Mouse (Mus musculus): ENCODE data around the gene Pde5a. TPM values are rescaled to one million over a fixed set of nuclear protein-coding genes. Genes with fewer than 3 reads are reported as not detected.

Pde5a gene
- polyA plus RNA-seq, 1 experiment: 10.1 TPM

DNA sequence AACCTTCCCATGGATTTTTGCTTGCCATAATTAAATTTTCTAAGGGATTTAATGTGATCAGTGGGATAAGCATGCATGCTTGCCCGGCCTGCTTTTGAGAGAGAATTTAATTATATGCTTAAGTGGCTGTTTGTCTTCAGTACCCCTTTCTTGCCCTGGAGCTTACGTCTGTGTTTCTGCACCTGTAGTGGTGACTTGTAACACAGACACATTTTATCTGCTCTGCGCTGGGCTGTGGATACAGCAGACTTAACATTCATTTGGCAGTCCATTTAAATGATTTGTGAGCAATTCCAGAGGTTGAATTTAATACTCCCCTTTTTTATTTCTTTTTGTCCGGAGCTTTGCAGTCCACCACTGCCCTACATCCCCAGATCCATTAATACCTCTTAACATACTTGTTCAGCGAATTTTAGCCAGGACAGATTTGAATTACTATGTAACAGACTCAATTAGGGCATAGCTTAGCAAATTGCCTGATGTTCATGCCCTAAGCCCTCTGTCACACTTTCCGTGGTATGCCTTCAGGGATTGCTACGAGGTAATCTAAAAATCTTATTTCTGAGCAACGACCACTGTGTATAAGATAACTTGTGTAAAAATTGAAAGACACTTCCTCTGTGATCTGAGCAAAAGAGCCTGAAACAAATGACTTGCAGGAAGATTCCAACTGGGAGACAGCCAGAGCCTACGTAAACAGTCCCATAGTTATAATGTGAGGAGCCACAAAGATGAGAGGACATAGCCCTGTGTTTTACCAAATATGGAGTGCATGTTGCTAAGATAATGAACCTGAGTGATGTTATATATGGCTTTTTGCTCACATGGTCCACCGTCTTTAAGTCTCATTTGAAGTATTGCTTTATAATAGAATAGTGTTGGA lies 72.0 kb downstream of the Pde5a start:
- Histone ChIP-seq H3K27me3 (replicated peaks) (no peaks in the 10 kb centered on the region), H3K4me3 (replicated peaks) (no peak overlapping the region), H3K36me3 (replicated peaks; ENCODE audit: low read length) (peaks cover 92% of the 10 kb centered on the region), H3K4me1 (peaks cover 33% of the 10 kb centered on the region), H3K9me3 (no peaks in the 10 kb centered on the region)
- no peak for TF ChIP-seq FLI1 (IDR thresholded peaks at IDR 0.05; ENCODE audit: low read length)
- TF ChIP-seq GATA1 (IDR thresholded peaks at IDR 0.05; ENCODE audit: borderline replicate concordance, low read length): no peak

DNA sequence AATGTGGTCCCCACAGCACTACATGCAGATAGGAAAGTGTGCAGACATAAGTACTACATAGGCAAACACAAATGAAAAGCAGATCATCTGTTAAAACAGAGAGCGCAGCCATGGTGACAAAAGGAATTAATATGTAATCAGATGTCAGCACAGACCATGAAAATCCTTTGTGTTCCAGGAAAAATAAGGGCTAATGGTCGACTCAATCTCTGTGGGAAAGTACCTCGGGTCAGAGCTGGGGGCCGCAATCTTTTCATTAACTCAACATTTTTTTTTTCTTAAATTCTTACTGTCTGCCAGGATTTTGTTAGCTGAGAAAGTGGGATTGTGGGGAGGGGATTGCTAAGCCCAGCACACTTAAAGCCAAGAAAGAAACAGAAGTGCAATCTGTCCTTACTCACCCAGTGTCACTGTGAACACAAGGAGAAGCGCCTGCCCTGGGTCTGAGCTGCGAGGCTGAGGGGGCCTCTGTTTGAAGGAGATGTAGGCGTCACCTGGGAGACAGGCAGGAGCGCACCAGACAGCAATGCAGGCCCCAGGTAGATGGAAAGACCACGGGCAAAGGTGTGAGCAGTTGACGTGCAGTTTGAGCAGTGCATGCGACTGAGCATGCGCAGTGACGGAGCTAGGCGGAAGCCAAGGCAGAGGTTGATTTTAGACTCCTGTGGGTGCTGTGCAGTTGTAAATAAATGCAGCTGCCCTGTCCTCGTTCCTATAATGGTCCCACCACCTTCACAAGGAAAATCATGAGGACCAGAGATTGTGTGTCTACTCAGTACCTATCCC lies 72.9 kb downstream of the Pde5a start:
- no peaks in the 10 kb centered on the region for H3K9me3 ChIP-seq
- no peak for TF ChIP-seq FLI1 (IDR thresholded peaks at IDR 0.05; ENCODE audit: low read length)

DNA sequence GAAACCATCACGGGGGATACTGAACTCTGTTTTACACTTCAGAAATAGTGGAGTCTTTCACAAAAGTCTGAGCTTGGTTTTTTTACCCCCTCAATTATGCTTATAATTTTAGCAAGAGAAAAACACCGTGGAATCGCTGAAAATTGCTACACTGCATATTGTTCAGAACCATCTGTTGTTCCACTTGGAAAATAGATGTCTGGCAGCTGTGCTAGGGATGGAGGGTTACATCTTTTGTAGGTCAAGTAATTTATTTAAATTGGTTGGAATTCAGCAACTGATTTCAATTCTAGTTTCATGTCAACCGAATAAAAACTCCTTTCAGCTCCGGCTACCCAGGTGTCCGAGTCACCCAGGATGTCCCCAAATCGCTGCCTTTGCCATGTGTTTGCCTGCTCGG lies 78.6 kb downstream of the Pde5a start:
- TF ChIP-seq GATA1 (IDR thresholded peaks at IDR 0.05; ENCODE audit: borderline replicate concordance, low read length) (no peak), FLI1 (IDR thresholded peaks at IDR 0.05; ENCODE audit: low read length) (no peak)

More for the DNA sequence above, 72.9 kb downstream of the Pde5a start:
- no peak overlapping the region for H3K4me3 ChIP-seq (replicated peaks)
- H3K36me3 ChIP-seq (replicated peaks; ENCODE audit: low read length): peaks cover 92% of the 10 kb centered on the region
- no peaks in the 10 kb centered on the region for H3K27me3 ChIP-seq (replicated peaks)
- H3K4me1 ChIP-seq: peaks cover 28% of the 10 kb centered on the region

DNA sequence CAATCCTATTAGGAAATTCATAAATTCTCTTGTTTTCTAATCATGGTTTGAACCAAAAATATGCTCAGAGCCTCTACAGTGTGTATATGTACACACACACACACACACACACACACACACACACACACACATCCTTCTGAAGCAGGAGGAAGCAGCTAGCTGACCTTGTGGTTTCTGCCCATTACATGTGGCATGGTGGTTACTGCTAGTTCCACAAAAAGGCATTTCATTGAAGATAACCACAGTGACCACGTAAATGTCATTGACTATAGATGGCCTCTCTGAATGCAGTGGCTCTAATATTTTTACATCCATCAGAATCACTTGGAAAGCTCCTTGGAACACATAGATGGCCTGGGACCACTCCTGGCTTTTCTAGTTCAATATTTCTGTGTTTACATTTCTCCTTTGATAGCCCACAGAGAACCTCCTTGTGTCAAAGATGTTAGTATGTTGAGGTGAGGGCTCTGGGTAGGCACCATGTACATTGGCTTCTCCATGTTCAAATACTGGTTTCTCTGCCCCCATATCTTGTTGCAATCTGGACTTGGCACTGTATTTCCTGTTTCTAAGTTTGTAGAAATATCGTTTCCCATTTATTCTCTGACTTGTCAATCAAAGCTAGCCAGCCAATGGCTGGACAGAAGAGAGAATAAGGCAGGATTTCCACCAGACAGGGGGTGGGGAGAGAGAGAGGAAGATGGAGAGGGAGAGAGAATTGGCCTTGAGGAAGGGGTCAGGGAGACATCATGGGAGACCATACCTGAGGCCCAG lies 81.5 kb downstream of the Pde5a start:
- no peak overlapping the region for H3K4me3 ChIP-seq (replicated peaks)
- H3K27me3 ChIP-seq (replicated peaks): no peaks in the 10 kb centered on the region
- peaks cover 93% of the 10 kb centered on the region for H3K36me3 ChIP-seq (replicated peaks; ENCODE audit: low read length)
- TF ChIP-seq GATA1 (IDR thresholded peaks at IDR 0.05; ENCODE audit: borderline replicate concordance, low read length) (no peak), FLI1 (IDR thresholded peaks at IDR 0.05; ENCODE audit: low read length) (no peak)
- H3K4me1 ChIP-seq: peaks cover 36% of the 10 kb centered on the region
- no peaks in the 10 kb centered on the region for H3K9me3 ChIP-seq

More for the DNA sequence above, 78.6 kb downstream of the Pde5a start:
- peaks cover 88% of the 10 kb centered on the region for H3K36me3 ChIP-seq (replicated peaks; ENCODE audit: low read length)
- no peak overlapping the region for H3K4me3 ChIP-seq (replicated peaks)
- peaks cover 29% of the 10 kb centered on the region for H3K4me1 ChIP-seq
- H3K27me3 ChIP-seq (replicated peaks): no peaks in the 10 kb centered on the region
- H3K9me3 ChIP-seq: no peaks in the 10 kb centered on the region

DNA sequence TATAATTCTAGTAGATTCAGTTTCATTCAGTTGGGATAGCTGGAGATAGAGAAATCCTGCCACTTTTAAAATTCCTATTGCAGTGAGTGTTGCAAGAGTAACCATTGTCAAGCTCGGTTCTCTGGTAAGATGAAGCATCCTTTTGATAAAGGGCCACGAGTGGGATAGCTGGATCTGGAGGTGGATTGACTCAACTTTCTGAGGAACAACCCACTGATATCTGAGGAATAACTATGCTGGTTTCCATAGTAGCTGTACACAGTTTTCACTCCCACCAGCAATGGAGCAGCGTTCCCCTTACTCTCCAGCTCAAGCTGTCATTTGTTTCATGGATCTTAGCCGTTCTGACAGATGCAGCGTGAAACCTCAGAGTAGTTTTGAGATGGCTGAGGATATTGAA lies 82.2 kb downstream of the Pde5a start:
- no peaks in the 10 kb centered on the region for H3K27me3 ChIP-seq (replicated peaks)
- TF ChIP-seq GATA1 (IDR thresholded peaks at IDR 0.05; ENCODE audit: borderline replicate concordance, low read length) (no peak), FLI1 (IDR thresholded peaks at IDR 0.05; ENCODE audit: low read length) (no peak)
- H3K4me1 ChIP-seq: peaks cover 34% of the 10 kb centered on the region
- H3K9me3 ChIP-seq: no peaks in the 10 kb centered on the region
- H3K36me3 ChIP-seq (replicated peaks; ENCODE audit: low read length): peaks cover 95% of the 10 kb centered on the region
- no peak overlapping the region for H3K4me3 ChIP-seq (replicated peaks)

DNA sequence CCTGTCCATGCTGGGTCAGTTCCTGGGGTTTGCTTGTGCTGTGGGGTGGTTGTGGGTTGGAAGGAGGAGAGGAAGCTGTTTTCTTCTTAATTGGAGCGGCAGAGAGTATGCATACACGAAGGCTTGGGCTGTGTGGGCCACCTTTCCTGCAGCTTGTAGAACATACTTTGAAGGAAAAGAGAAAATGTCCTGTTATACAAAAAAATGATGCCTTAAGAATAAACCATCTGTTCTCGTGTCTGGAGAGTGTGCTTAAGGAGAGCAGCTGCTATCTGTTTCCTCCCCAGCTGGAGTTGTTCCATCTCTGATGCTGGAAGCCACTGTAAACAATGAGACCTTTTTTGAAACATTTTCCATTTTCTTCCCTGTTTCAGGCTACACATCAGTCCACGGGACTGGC lies 85.8 kb downstream of the Pde5a start:
- TF ChIP-seq FLI1 (IDR thresholded peaks at IDR 0.05; ENCODE audit: low read length) (no peak), GATA1 (IDR thresholded peaks at IDR 0.05; ENCODE audit: borderline replicate concordance, low read length) (no peak)
- no peak overlapping the region for H3K4me3 ChIP-seq (replicated peaks)

DNA sequence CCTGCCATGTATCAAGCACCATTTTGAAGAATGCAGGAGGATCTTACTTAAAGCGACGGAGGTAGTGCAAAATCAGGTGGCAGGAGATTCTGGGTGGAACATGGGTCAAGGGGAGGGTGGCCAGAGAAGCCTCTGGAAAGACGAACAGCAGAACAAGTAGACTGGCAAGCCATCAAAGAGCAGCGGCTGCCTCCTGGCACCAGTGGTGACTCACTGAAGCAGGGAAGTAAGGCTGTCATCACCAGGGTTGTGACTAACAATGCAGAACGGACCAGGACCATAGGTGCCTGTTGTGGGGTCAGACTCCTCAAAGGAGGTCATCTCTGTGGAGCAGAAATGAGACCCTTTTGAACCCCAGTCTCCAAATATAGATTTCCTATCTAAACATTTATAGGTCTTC lies 89.5 kb downstream of the Pde5a start:
- Histone ChIP-seq H3K4me1 (peaks cover 7% of the 10 kb centered on the region; the same call in 1 of the 2 replicates), H3K9me3 (no peaks in the 10 kb centered on the region), H3K27me3 (replicated peaks) (no peaks in the 10 kb centered on the region), H3K4me3 (replicated peaks) (no peak overlapping the region), H3K36me3 (replicated peaks; ENCODE audit: low read length) (peaks cover 97% of the 10 kb centered on the region)
- TF ChIP-seq GATA1 (IDR thresholded peaks at IDR 0.05; ENCODE audit: borderline replicate concordance, low read length): no peak
- no peak for TF ChIP-seq FLI1 (IDR thresholded peaks at IDR 0.05; ENCODE audit: low read length)

More for the DNA sequence above, 85.8 kb downstream of the Pde5a start:
- H3K36me3 ChIP-seq (replicated peaks; ENCODE audit: low read length): peaks cover 94% of the 10 kb centered on the region
- H3K4me1 ChIP-seq: peaks cover 22% of the 10 kb centered on the region
- H3K9me3 ChIP-seq: no peaks in the 10 kb centered on the region
- H3K27me3 ChIP-seq (replicated peaks): no peaks in the 10 kb centered on the region

DNA sequence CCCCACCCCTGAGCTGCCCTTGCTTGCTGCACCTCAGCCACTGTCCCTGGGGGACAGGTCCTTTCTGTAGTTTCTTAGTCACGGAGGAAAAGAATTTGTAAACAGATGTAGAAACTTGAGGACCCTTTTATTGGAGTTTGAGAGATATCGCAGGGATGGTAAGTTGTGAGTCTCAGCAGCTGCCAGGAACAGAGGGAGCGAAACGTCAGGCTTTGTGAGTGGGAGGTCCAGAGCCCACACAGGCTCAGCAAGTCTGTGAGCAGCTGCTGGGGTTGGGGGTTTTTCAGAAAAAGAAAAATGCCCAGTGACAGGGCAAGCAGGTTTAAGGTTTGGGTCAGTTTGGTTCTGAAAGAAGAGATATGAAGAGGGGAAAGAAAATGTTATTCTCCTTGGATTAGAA lies 92.0 kb downstream of the Pde5a start:
- Histone ChIP-seq H3K9me3 (no peaks in the 10 kb centered on the region), H3K27me3 (replicated peaks) (no peaks in the 10 kb centered on the region)

DNA sequence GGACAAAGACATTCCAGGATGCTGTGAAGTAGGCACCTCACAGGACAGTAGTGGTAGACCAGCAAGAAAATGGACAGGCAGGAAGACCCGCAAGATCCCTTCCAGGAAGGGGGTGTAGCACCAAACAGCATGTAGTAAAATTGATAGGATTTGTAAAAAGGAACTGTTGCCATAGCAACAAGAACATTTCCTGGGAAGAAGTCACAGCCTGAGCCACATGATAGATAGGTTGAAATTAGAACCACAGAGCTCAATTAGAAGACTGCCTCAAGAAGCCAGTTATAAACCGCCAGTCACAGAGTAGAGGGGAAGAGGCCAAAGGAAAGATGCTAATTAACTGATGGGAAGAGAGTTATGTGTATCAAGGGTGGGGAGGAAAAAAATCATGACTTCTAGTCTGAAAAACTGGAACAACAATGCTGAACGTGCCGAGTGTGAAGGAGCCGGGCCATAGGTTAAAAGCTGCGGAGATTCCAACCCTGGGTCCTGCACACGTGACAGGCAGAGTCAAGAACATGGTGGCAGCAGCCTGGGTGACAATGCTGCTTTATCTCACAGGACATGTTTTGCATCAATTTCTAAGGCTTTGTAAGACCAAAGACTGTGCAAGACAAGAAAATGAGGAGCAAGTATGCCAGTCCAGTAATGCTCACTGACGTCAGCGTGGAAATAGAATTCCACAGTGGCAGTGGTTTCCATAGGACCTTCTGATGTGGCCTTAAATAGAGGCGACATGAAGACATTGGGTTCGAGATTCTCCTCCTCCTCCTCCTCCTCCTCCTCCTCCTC lies 99.7 kb downstream of the Pde5a start:
- no peaks in the 10 kb centered on the region for H3K27me3 ChIP-seq (replicated peaks)
- no peak overlapping the region for H3K4me3 ChIP-seq (replicated peaks)
- no peaks in the 10 kb centered on the region for H3K9me3 ChIP-seq
- H3K4me1 ChIP-seq: peaks cover 13% of the 10 kb centered on the region
- peaks cover 67% of the 10 kb centered on the region for H3K36me3 ChIP-seq (replicated peaks; ENCODE audit: low read length)
- TF ChIP-seq GATA1 (IDR thresholded peaks at IDR 0.05; ENCODE audit: borderline replicate concordance, low read length) (no peak), FLI1 (IDR thresholded peaks at IDR 0.05; ENCODE audit: low read length) (no peak)

More for the DNA sequence above, 92.0 kb downstream of the Pde5a start:
- peaks cover 95% of the 10 kb centered on the region for H3K36me3 ChIP-seq (replicated peaks; ENCODE audit: low read length)
- no peak overlapping the region for H3K4me3 ChIP-seq (replicated peaks)
- H3K4me1 ChIP-seq: no peaks in the 10 kb centered on the region; the same call in 1 of the 2 replicates
- TF ChIP-seq GATA1 (IDR thresholded peaks at IDR 0.05; ENCODE audit: borderline replicate concordance, low read length): no peak
- no peak for TF ChIP-seq FLI1 (IDR thresholded peaks at IDR 0.05; ENCODE audit: low read length)

Measured in megakaryocyte, embryonic 14.5 days (primary cell).